Mouse (Mus musculus) WW6 (cell line): Measurements from ENCODE around the gene Tmem63c.

Source experiments
- DNase-seq: peaks from one replicate; pipeline ENCODE4 v3.0.0-alpha.2; 2013; ENCODE audit warnings: low read depth, low spot score

The Tmem63c gene

GRCm38 (mm10) chr12:87000840-87001176, 20.3 kb upstream of the Tmem63c start:
- DNase-seq: no peak

- DNase-seq: no peak
Measured at GRCm38 (mm10) chr12:87002209-87002608, 18.9 kb upstream of the Tmem63c start.

GRCm38 (mm10) chr12:87002815-87003214, 18.3 kb upstream of the Tmem63c start:
- DNase-seq: no peak

- DNase-seq: no peak
Measured at GRCm38 (mm10) chr12:87003606-87004005, 17.5 kb upstream of the Tmem63c start.

GRCm38 (mm10) chr12:87004596-87004995, 16.5 kb upstream of the Tmem63c start:
- DNase-seq: no peak

- no peak for DNase-seq
Measured at GRCm38 (mm10) chr12:87017041-87017440, 4.1 kb upstream of the Tmem63c start.

- DNase-seq: no peak
Measured at GRCm38 (mm10) chr12:87018756-87019155, 2.4 kb upstream of the Tmem63c start.

GRCm38 (mm10) chr12:87022006-87022405, 866 bp downstream of the Tmem63c start:
- DNase-seq: no peak

- no peak for DNase-seq
Measured at GRCm38 (mm10) chr12:87023456-87023855, 2.3 kb downstream of the Tmem63c start.

GRCm38 (mm10) chr12:87026109-87026870, 5.2 kb downstream of the Tmem63c start:
- peak; percentile 55 for DNase-seq

- DNase-seq: no peak
Measured at GRCm38 (mm10) chr12:87026871-87027240, 5.7 kb downstream of the Tmem63c start.

- no peak for DNase-seq
Measured at GRCm38 (mm10) chr12:87027391-87027790, 6.3 kb downstream of the Tmem63c start.

- DNase-seq: no peak
Measured at GRCm38 (mm10) chr12:87028068-87028467, 6.9 kb downstream of the Tmem63c start.

- no peak for DNase-seq
Measured at GRCm38 (mm10) chr12:87029251-87029976, 8.3 kb downstream of the Tmem63c start.

GRCm38 (mm10) chr12:87031163-87031763, 10.1 kb downstream of the Tmem63c start:
- DNase-seq: no peak

GRCm38 (mm10) chr12:87036631-87037030, 15.5 kb downstream of the Tmem63c start:
- no peak for DNase-seq

- no peak for DNase-seq
Measured at GRCm38 (mm10) chr12:87040166-87040565, 19.0 kb downstream of the Tmem63c start.

GRCm38 (mm10) chr12:87040857-87041256, 19.7 kb downstream of the Tmem63c start:
- DNase-seq: no peak

GRCm38 (mm10) chr12:87042456-87042855, 21.3 kb downstream of the Tmem63c start:
- DNase-seq: no peak

- no peak for DNase-seq
Measured at GRCm38 (mm10) chr12:87043221-87043620, 22.1 kb downstream of the Tmem63c start.

- DNase-seq: no peak
Measured at GRCm38 (mm10) chr12:87044711-87045110, 23.6 kb downstream of the Tmem63c start.

GRCm38 (mm10) chr12:87047536-87047935, 26.4 kb downstream of the Tmem63c start:
- DNase-seq: no peak
